13 mouse cellular contexts compared by ENCODE assay signal in genomic region chr10:99127691-99128261, GRCm38 (mm10). TPM values are rescaled to one million over a fixed set of nuclear protein-coding genes. Genes with fewer than 3 reads are reported as not detected.
DNase-seq lines count a peak whose midpoint lies in the region; ATAC-seq lines count a peak whose summit lies in the region.
"Had no signal": no experiment of that assay in that cellular context is flagged by ENCODE, and none has a peak within 500 bp of the region (broad histone marks: within the 10 kb centered on the region; RNA-seq: fewer than 3 reads in every experiment).

No protein-coding gene starts in this region.

- 55% methylated on average over 11 of the region's 11 CpGs for WGBS in limb, embryonic 12.5 days
- WGBS in limb, embryonic 10.5 days, result 80% methylated on average over 11 of the region's 11 CpGs
- 56% methylated on average over 11 of the region's 11 CpGs for WGBS in intestine, embryonic 16.5 days
- WGBS in forebrain, embryonic 12.5 days, result 86% methylated on average over 11 of the region's 11 CpGs

- peak overlapping the region; percentile 25; the same call in 1 of the 2 replicates for H3K27ac ChIP-seq in limb, embryonic 12.5 days
- no peak overlapping the region for H3K27ac ChIP-seq in limb, embryonic 10.5 days
- peak overlapping the region; percentile 88 for H3K27ac ChIP-seq in intestine, embryonic 16.5 days (ENCODE audit: low read length)
- no peak overlapping the region for H3K27ac ChIP-seq in forebrain, embryonic 12.5 days
- H3K27ac ChIP-seq: heart, embryonic 13.5 days; layer of hippocampus, adult 2 months; midbrain, embryonic 12.5 days had no signal

- DNase-seq in limb, embryonic 10.5 days (ENCODE audit: low spot score), result no peak
- DNase-seq in naive thymus-derived CD4-positive, alpha-beta T cell, adult 2 months (ENCODE audit: low read depth), result peak; percentile 76
- peak; percentile 78 for DNase-seq in thymus, postnatal 0 days (ENCODE audit: low spot score)
- no peak for DNase-seq in layer of hippocampus, postnatal 10 days (ENCODE audit: low spot score in 2 of 2)
- no peak for DNase-seq in urinary bladder, adult 2 months (ENCODE audit: low spot score)
- DNase-seq: adrenal gland, postnatal 25 days had no signal

- no peak overlapping the region for H3K4me2 ChIP-seq in limb, embryonic 12.5 days
- H3K4me2 ChIP-seq in intestine, embryonic 16.5 days (ENCODE audit: low read depth, low read length), result peak overlapping the region; percentile 32; the same call in 1 of the 2 replicates
- H3K4me2 ChIP-seq in forebrain, embryonic 12.5 days, result no peak overlapping the region
- H3K4me2 ChIP-seq: heart, embryonic 13.5 days; midbrain, embryonic 12.5 days had no signal

- peaks cover 42% of the 10 kb centered on the region for H3K36me3 ChIP-seq in limb, embryonic 12.5 days
- H3K36me3 ChIP-seq in limb, embryonic 10.5 days, result peaks cover 65% of the 10 kb centered on the region
- H3K36me3 ChIP-seq in intestine, embryonic 16.5 days (ENCODE audit: control insufficient read depth, insufficient read depth, low read length), result no peaks in the 10 kb centered on the region
- H3K36me3 ChIP-seq in forebrain, embryonic 12.5 days (replicated peaks), result peaks cover 28% of the 10 kb centered on the region

- no peaks in the 10 kb centered on the region for H3K27me3 ChIP-seq in limb, embryonic 12.5 days
- no peaks in the 10 kb centered on the region for H3K27me3 ChIP-seq in limb, embryonic 10.5 days (ENCODE audit: low read depth, poor library complexity, severe bottlenecking)
- no peaks in the 10 kb centered on the region for H3K27me3 ChIP-seq in intestine, embryonic 16.5 days (replicated peaks; ENCODE audit: control insufficient read depth, insufficient read depth, low read length)
- no peaks in the 10 kb centered on the region for H3K27me3 ChIP-seq in forebrain, embryonic 12.5 days
- H3K27me3 ChIP-seq: heart, embryonic 13.5 days; midbrain, embryonic 12.5 days had no signal

- no peak overlapping the region for H3K4me3 ChIP-seq in limb, embryonic 12.5 days (replicated peaks)
- H3K4me3 ChIP-seq in limb, embryonic 10.5 days, result no peak overlapping the region
- H3K4me3 ChIP-seq in intestine, embryonic 16.5 days (ENCODE audit: low read length), result no peak overlapping the region
- H3K4me3 ChIP-seq in forebrain, embryonic 12.5 days (replicated peaks), result no peak overlapping the region
- H3K4me3 ChIP-seq: heart, embryonic 13.5 days; layer of hippocampus, adult 2 months; midbrain, embryonic 12.5 days had no signal

- ATAC-seq in limb, embryonic 12.5 days (ENCODE audit: insufficient number of reproducible peaks, insufficient read depth, low FRiP score, low TSS enrichment, low read depth), result no peak
- peak; percentile 82 for ATAC-seq in intestine, embryonic 16.5 days
- ATAC-seq in forebrain, embryonic 12.5 days (ENCODE audit: low FRiP score), result no peak

- H3K4me1 ChIP-seq in limb, embryonic 12.5 days (replicated peaks), result peaks cover 20% of the 10 kb centered on the region; the same call in 1 of the 2 replicates
- H3K4me1 ChIP-seq in limb, embryonic 10.5 days, result peaks cover 17% of the 10 kb centered on the region; the same call in 1 of the 2 replicates
- H3K4me1 ChIP-seq in intestine, embryonic 16.5 days (ENCODE audit: control insufficient read depth, insufficient read depth, low read length), result peaks cover 24% of the 10 kb centered on the region
- H3K4me1 ChIP-seq in forebrain, embryonic 12.5 days, result peaks cover 12% of the 10 kb centered on the region; the same call in 1 of the 2 replicates
- H3K4me1 ChIP-seq: midbrain, embryonic 12.5 days had no signal

- no peak overlapping the region for H3K9ac ChIP-seq in limb, embryonic 12.5 days (replicated peaks)
- peak overlapping the region; percentile 51 for H3K9ac ChIP-seq in intestine, embryonic 16.5 days (ENCODE audit: low read depth, low read length)
- H3K9ac ChIP-seq in forebrain, embryonic 12.5 days, result no peak overlapping the region
- H3K9ac ChIP-seq: heart, embryonic 13.5 days; midbrain, embryonic 12.5 days had no signal

- H3K9me3 ChIP-seq in limb, embryonic 12.5 days, result no peaks in the 10 kb centered on the region
- H3K9me3 ChIP-seq in limb, embryonic 10.5 days (replicated peaks), result no peaks in the 10 kb centered on the region
- no peaks in the 10 kb centered on the region for H3K9me3 ChIP-seq in intestine, embryonic 16.5 days (ENCODE audit: control insufficient read depth, low read length)
- H3K9me3 ChIP-seq in forebrain, embryonic 12.5 days, result no peaks in the 10 kb centered on the region
- H3K9me3 ChIP-seq: heart, embryonic 13.5 days; midbrain, embryonic 12.5 days had no signal

RNA-seq across cellular contexts. Expression of gene Phxr2, which starts 1.7 kb away (rescaled TPM):
- 0.18 TPM in 1 of 2 replicates, not detected in the other for polyA plus RNA-seq in limb, embryonic 12.5 days (2016; fragmentation: Nextera tagmentation; extraction: Ambion mirVana)
- 0.20 TPM in 1 of 2 replicates, not detected in the other for polyA plus RNA-seq in limb, embryonic 10.5 days (2016; fragmentation: Nextera tagmentation; extraction: Ambion mirVana)
- polyA plus RNA-seq in intestine, embryonic 16.5 days (2015; fragmentation: Nextera tagmentation; extraction: Ambion mirVana), result not detected in 2 replicates
- 0.43 and 0.50 TPM in 2 replicates for polyA plus RNA-seq in thymus, postnatal 0 days (2015; fragmentation: Nextera tagmentation; extraction: Ambion mirVana)
- not detected for total RNA-seq in layer of hippocampus, postnatal 10 days (2021)
- not detected in 2 replicates for polyA plus RNA-seq in forebrain, embryonic 12.5 days (2016; fragmentation: Nextera tagmentation; extraction: Ambion mirVana)
- not detected in 2 replicates for polyA plus RNA-seq in urinary bladder, adult 2 months (2012; rRNA removed)
- total RNA-seq: adrenal gland, postnatal 25 days; ES-E14; layer of hippocampus, adult 2 months had no signal
- polyA plus RNA-seq: heart, embryonic 13.5 days; midbrain, embryonic 12.5 days had no signal

RNA-seq across cellular contexts. Expression of gene Galnt4, which starts 19.8 kb away (rescaled TPM):
- 7.7 and 8.4 TPM in 2 replicates for polyA plus RNA-seq in limb, embryonic 12.5 days (2016; fragmentation: Nextera tagmentation; extraction: Ambion mirVana)
- polyA plus RNA-seq in limb, embryonic 10.5 days (2016; fragmentation: Nextera tagmentation; extraction: Ambion mirVana), result 5.7 and 6.0 TPM in 2 replicates
- 19.3 and 21.6 TPM in 2 replicates for polyA plus RNA-seq in intestine, embryonic 16.5 days (2015; fragmentation: Nextera tagmentation; extraction: Ambion mirVana)
- polyA plus RNA-seq in thymus, postnatal 0 days (2015; fragmentation: Nextera tagmentation; extraction: Ambion mirVana), result 7.0 and 7.9 TPM in 2 replicates
- total RNA-seq in layer of hippocampus, postnatal 10 days (2021), result 1 to 10 TPM; 5.2 to 5.5 TPM
- 4.4 and 5.1 TPM in 2 replicates for polyA plus RNA-seq in forebrain, embryonic 12.5 days (2016; fragmentation: Nextera tagmentation; extraction: Ambion mirVana)
- polyA plus RNA-seq in urinary bladder, adult 2 months (2012; rRNA removed), result 4.8 and 8.2 TPM in 2 replicates

RNA-seq across cellular contexts. Expression of gene Poc1b, which starts 20.9 kb away (rescaled TPM):
- 22.7 and 26.8 TPM in 2 replicates for polyA plus RNA-seq in limb, embryonic 12.5 days (2016; fragmentation: Nextera tagmentation; extraction: Ambion mirVana)
- polyA plus RNA-seq in limb, embryonic 10.5 days (2016; fragmentation: Nextera tagmentation; extraction: Ambion mirVana), result 39.2 and 39.9 TPM in 2 replicates
- polyA plus RNA-seq in intestine, embryonic 16.5 days (2015; fragmentation: Nextera tagmentation; extraction: Ambion mirVana), result 20.1 and 20.5 TPM in 2 replicates
- 8.4 and 11.9 TPM in 2 replicates for polyA plus RNA-seq in thymus, postnatal 0 days (2015; fragmentation: Nextera tagmentation; extraction: Ambion mirVana)
- 10 to 100 TPM in 1 of 2 experiments, 1 to 10 TPM in 1; 9.3 to 10.1 TPM for total RNA-seq in layer of hippocampus, postnatal 10 days (2021)
- polyA plus RNA-seq in forebrain, embryonic 12.5 days (2016; fragmentation: Nextera tagmentation; extraction: Ambion mirVana), result 24.6 and 25.5 TPM in 2 replicates
- polyA plus RNA-seq in urinary bladder, adult 2 months (2012; rRNA removed), result 16.6 and 19.3 TPM in 2 replicates

Comparison
In these comparisons a context has a peak if more than half of its experiments do, and no peak if none do; other contexts are left out.
1. H3K27ac ChIP-seq: peak in limb, embryonic 12.5 days (single experiment) and intestine, embryonic 16.5 days (single experiment); none in limb, embryonic 10.5 days (single experiment) and forebrain, embryonic 12.5 days (single experiment).
2. DNase-seq: peak in naive thymus-derived CD4-positive, alpha-beta T cell, adult 2 months (single experiment) and thymus, postnatal 0 days (single experiment); none in limb, embryonic 10.5 days (single experiment), layer of hippocampus, postnatal 10 days (0 of 2) and urinary bladder, adult 2 months (single experiment).